Mouse (Mus musculus) neural tube, embryonic 13.5 days (tissue): ENCODE results near the gene Pfdn4. TPM values are rescaled to one million over a fixed set of nuclear protein-coding genes. Genes with fewer than 3 reads are reported as not detected.

Experiments used
- ATAC-seq: fragments of 200-750 bp; cut with Nextera tagmentation; 2 replicates; pipeline ENCODE4 v1.8.0; 2017; ENCODE audit warnings: low read depth, mild to moderate bottlenecking, moderate TSS enrichment, moderate library complexity
- H3K27ac ChIP-seq: fragments of 300-500 bp; sonication (generic); replicated peaks from 2 replicates; pipeline ENCODE4 v1.5.1; 2015; ENCODE audit warnings: moderate library complexity, mild to moderate bottlenecking, inconsistent platforms
- H3K27me3 ChIP-seq: fragments of 300-500 bp; sonication (generic); 2 replicates; pipeline ENCODE4 v1.6.1; 2015; ENCODE audit warnings: mild to moderate bottlenecking, inconsistent platforms
- H3K36me3 ChIP-seq: fragments of 300-500 bp; sonication (generic); 2 replicates; pipeline ENCODE4 v1.6.1; 2015; ENCODE audit warnings: mild to moderate bottlenecking, inconsistent platforms
- H3K4me1 ChIP-seq: fragments of 300-500 bp; sonication (generic); replicated peaks from 2 replicates; pipeline ENCODE4 v1.6.1; 2015; ENCODE audit warnings: inconsistent platforms
- H3K4me2 ChIP-seq: fragments of 300-500 bp; sonication (generic); 2 replicates; pipeline ENCODE4 v1.6.1; 2015; ENCODE audit warnings: inconsistent platforms, mild to moderate bottlenecking, moderate library complexity
- H3K4me3 ChIP-seq: fragments of 300-500 bp; sonication (generic); 2 replicates; pipeline ENCODE4 v1.5.1; 2015; ENCODE audit warnings: mild to moderate bottlenecking, inconsistent platforms
- H3K9ac ChIP-seq: fragments of 300-500 bp; sonication (generic); 2 replicates; pipeline ENCODE4 v1.6.1; 2015; ENCODE audit warnings: moderate library complexity, mild to moderate bottlenecking, inconsistent platforms
- H3K9me3 ChIP-seq: fragments of 300-500 bp; sonication (generic); 2 replicates; pipeline ENCODE4 v1.6.1; 2016; ENCODE audit warnings: inconsistent platforms
- WGBS: fragments of 180-500 bp; shearing (Covaris S2); methylation state at CpG from one replicate; pipeline ENCODE4 v1.1.7; 2015; 5-methylcytosine and 5-hydroxymethylcytosine counted together
- polyA plus RNA-seq: library from polyadenylated mRNA; unstranded; fragments of >200 nt; fragmentation: Nextera tagmentation; extraction: Ambion mirVana; gene quantifications from 2 replicates; pipeline ENCODE4 v1.2.1, GENCODE M21; 2015

Gene Pfdn4
- polyA plus RNA-seq, 1 experiment from 2014 or later: 171 TPM

GRCm38 (mm10) chr2:170564995-170565394 lies 68.8 kb downstream of the Pfdn4 start:
- 93% methylated on average over 8 of the region's 8 CpGs for WGBS
- Histone ChIP-seq H3K27me3 (no peaks in the 10 kb centered on the region), H3K4me3 (no peak overlapping the region), H3K27ac (no peak overlapping the region), H3K36me3 (no peaks in the 10 kb centered on the region), H3K9ac (no peak overlapping the region), H3K9me3 (no peaks in the 10 kb centered on the region), H3K4me2 (no peak overlapping the region), H3K4me1 (0 out of 2 replicates have a peak, but pooled peaks cover 10% of the 10 kb centered on the region)
- no peak for ATAC-seq

Other genes with a start within 250 kb of the Pfdn4 start
- 15.6 and 15.7 TPM in 2 replicates for gene Bcas1, start 68.6 kb upstream of the Pfdn4 start, polyA plus RNA-seq
- gene Cyp24a1, start 717 bp downstream of the Pfdn4 start, polyA plus RNA-seq: not detected in 2 replicates
- gene 4930470P17Rik, start 105.6 kb downstream of the Pfdn4 start, polyA plus RNA-seq: not detected in 2 replicates
- 72.6 TPM in 2 replicates for gene Dok5, start 235.4 kb downstream of the Pfdn4 start, polyA plus RNA-seq